Mouse (Mus musculus): Measurements from ENCODE around the gene Dcaf6. TPM values are rescaled to one million over a fixed set of nuclear protein-coding genes. Genes with fewer than 3 reads are reported as not detected.
"Not testable (repeated sequence)": the region's sequence is repeated elsewhere in the genome, so short reads cannot be mapped to it uniquely, and the experiment has no call there.

The Dcaf6 gene
- total and polyA plus RNA-seq, 3 experiments, result 8.2 to 17.1 TPM; not detected in 1

GRCm38 (mm10) chr1:165330859-165331258, 129.4 kb downstream of the Dcaf6 start:
- Histone ChIP-seq H3K9me3 (replicated peaks; ENCODE audit: insufficient read depth, low read length) (no peaks in the 10 kb centered on the region), H3K9ac (ENCODE audit: control insufficient read depth, low read depth, low read length, poor library complexity, severe bottlenecking) (no peak overlapping the region), H3K4me1 (ENCODE audit: control insufficient read depth in 1 of 2, insufficient read depth in 2 of 2, low read length in 2 of 2) (no peaks in the 10 kb centered on the region), H3K27ac (ENCODE audit: control insufficient read depth, low read depth, low read length) (no peak overlapping the region), H3K36me3 (ENCODE audit: control insufficient read depth in 1 of 2, insufficient read depth in 2 of 2, low read length in 2 of 2) (peaks cover 0 to 3% of the 10 kb centered on the region in 2 experiments; a peak in 1 of 4 replicates), H3K27me3 (ENCODE audit: control insufficient read depth in 1 of 2, insufficient read depth in 2 of 2, low read length in 2 of 2) (no peaks in the 10 kb centered on the region), H3K4me3 (ENCODE audit: control insufficient read depth in 1 of 2, insufficient read depth in 1 of 2, low read depth in 2 of 2, low read length in 2 of 2) (no peak overlapping the region), H3K79me2 (ENCODE audit: control insufficient read depth, insufficient read depth, low read length, poor library complexity) (no peaks in the 10 kb centered on the region)
- TF ChIP-seq CTCF (IDR thresholded peaks at IDR 0.05 in 2 of 3, conservative IDR thresholded peaks at IDR 0.05 in 1 of 3; ENCODE audit: control insufficient read depth in 1 of 3, insufficient read depth in 1 of 3, low read depth in 2 of 3, low read length in 3 of 3, poor library complexity in 1 of 3, severe bottlenecking in 1 of 3) (no peak), BHLHE40 (IDR thresholded peaks at IDR 0.05; ENCODE audit: borderline replicate concordance, low read depth, low read length) (no peak), TBP (IDR thresholded peaks at IDR 0.05; ENCODE audit: low read depth, low read length) (no peak), RCOR1 (IDR thresholded peaks at IDR 0.05; ENCODE audit: low read depth, low read length) (no peak), ZMIZ1 (IDR thresholded peaks at IDR 0.05; ENCODE audit: low read depth, low read length) (no peak), USF2 (IDR thresholded peaks at IDR 0.05; ENCODE audit: borderline replicate concordance in 1 of 2, insufficient read depth in 1 of 2, low read depth in 1 of 2, low read length in 2 of 2) (no peak), SMC3 (IDR thresholded peaks at IDR 0.05; ENCODE audit: low read depth, low read length) (no peak), TAL1 (IDR thresholded peaks at IDR 0.05; ENCODE audit: low read length) (no peak), ZC3H11A (IDR thresholded peaks at IDR 0.05; ENCODE audit: low read depth, low read length) (no peak), KAT2A (conservative IDR thresholded peaks at IDR 0.05; ENCODE audit: low read depth, low read length) (no peak), GABPA (IDR thresholded peaks at IDR 0.05; ENCODE audit: low read depth, low read length) (no peak), MEF2A (IDR thresholded peaks at IDR 0.05; ENCODE audit: extremely low read depth, insufficient replicate concordance, low read depth, low read length, poor library complexity, severe bottlenecking) (no peak), ZKSCAN1 (IDR thresholded peaks at IDR 0.05; ENCODE audit: low read depth, low read length) (no peak), POLR2AphosphoS5 (IDR thresholded peaks at IDR 0.05; ENCODE audit: borderline replicate concordance, low read depth, low read length) (no peak), MYB (IDR thresholded peaks at IDR 0.05; ENCODE audit: low read depth, low read length) (no peak)
- DNase-seq (ENCODE audit: low read depth, low spot score), result no peak

- DNase-seq (ENCODE audit: low read depth, low spot score); H3K4me3 ChIP-seq (ENCODE audit: control insufficient read depth in 1 of 2, insufficient read depth in 1 of 2, low read depth in 2 of 2, low read length in 2 of 2); H3K4me1 ChIP-seq (ENCODE audit: control insufficient read depth in 1 of 2, insufficient read depth in 2 of 2, low read length in 2 of 2); H3K27me3 ChIP-seq (ENCODE audit: control insufficient read depth in 1 of 2, insufficient read depth in 2 of 2, low read length in 2 of 2); H3K9me3 ChIP-seq (replicated peaks; ENCODE audit: insufficient read depth, low read length); H3K36me3 ChIP-seq (ENCODE audit: control insufficient read depth in 1 of 2, insufficient read depth in 2 of 2, low read length in 2 of 2); H3K79me2 ChIP-seq (ENCODE audit: control insufficient read depth, insufficient read depth, low read length, poor library complexity); H3K27ac ChIP-seq (ENCODE audit: control insufficient read depth, low read depth, low read length); H3K9ac ChIP-seq (ENCODE audit: control insufficient read depth, low read depth, low read length, poor library complexity, severe bottlenecking): not testable (repeated sequence)
- 0 out of 2 replicates have a peak, but pooled peaks have one; percentile 30 for TF ChIP-seq POLR2AphosphoS5 (IDR thresholded peaks at IDR 0.05; ENCODE audit: borderline replicate concordance, low read depth, low read length)
These were observed 131.6 kb downstream of the Dcaf6 start for GRCm38 (mm10) chr1:165328384-165329289.
